In the genomic region with DNA sequence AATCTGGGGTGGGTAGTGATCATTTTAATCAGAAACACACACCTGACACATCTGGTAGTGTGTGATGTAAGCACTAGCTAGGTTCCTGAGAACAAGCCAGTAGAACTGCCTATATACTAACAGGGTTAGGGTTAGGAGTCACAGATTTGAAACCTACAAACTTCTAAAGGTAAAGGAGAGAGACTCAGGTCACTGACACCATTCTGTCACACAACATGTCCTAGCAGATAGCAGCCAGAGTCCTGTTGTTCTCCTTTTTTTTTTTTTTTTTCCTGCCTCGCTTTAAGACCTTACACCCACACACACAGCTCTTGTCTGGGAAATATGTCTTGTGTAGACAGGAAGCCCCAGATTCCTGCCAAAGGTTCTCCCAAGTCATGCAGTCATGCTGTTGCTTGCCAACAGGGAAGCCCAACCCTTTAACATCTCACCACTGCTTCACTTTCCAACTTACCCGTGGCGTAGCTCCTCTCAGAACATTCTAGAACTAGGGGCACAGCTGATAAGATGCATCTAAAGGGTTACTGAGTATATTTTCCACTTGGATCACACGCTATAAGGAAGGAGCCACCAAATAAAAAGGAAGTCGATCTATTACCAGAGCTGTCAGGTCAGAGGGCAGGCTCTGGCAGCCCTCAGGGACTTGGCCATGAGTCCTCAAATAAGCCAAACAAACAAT, we compare ENCODE assay signal across 8 mouse cellular contexts. TPM values are rescaled to one million over a fixed set of nuclear protein-coding genes. Genes with fewer than 3 reads are reported as not detected.
DNase-seq lines count a peak whose midpoint lies in the region; ATAC-seq lines count a peak whose summit lies in the region.
"Had no signal": no experiment of that assay in that cellular context is flagged by ENCODE, and none has a peak within 500 bp of the region (broad histone marks: within the 10 kb centered on the region; RNA-seq: fewer than 3 reads in every experiment).

No protein-coding gene starts in this region.

- no peaks in the 10 kb centered on the region; the same call in 1 of the 2 replicates for H3K36me3 ChIP-seq in heart, embryonic 13.5 days
- H3K36me3 ChIP-seq in lung, embryonic 16.5 days (ENCODE audit: control insufficient read depth, insufficient read depth, low read length), result no peaks in the 10 kb centered on the region
- H3K36me3 ChIP-seq in midbrain, embryonic 16.5 days (ENCODE audit: control insufficient read depth, insufficient read depth, low read length), result no peaks in the 10 kb centered on the region
- no peaks in the 10 kb centered on the region for H3K36me3 ChIP-seq in midbrain, embryonic 13.5 days

- peak; percentile 42; the same call in 1 of the 2 replicates for ATAC-seq in heart, embryonic 13.5 days (ENCODE audit: extremely low read depth, insufficient number of reproducible peaks, low FRiP score, low TSS enrichment)
- peak; percentile 94 for ATAC-seq in lung, embryonic 16.5 days (ENCODE audit: low read depth)
- ATAC-seq in midbrain, embryonic 16.5 days, result no peak
- no peak for ATAC-seq in midbrain, embryonic 13.5 days

- no peak overlapping the region for H3K4me3 ChIP-seq in heart, embryonic 13.5 days
- no peak overlapping the region for H3K4me3 ChIP-seq in lung, embryonic 16.5 days (ENCODE audit: low read length)
- H3K4me3 ChIP-seq in midbrain, embryonic 16.5 days (ENCODE audit: low read depth, low read length), result no peak overlapping the region
- no peak overlapping the region for H3K4me3 ChIP-seq in midbrain, embryonic 13.5 days (replicated peaks)

- peak overlapping the region; percentile 45 for H3K27ac ChIP-seq in heart, embryonic 13.5 days (replicated peaks)
- peak overlapping the region; percentile 61 for H3K27ac ChIP-seq in lung, embryonic 16.5 days (ENCODE audit: low read length)
- no peak overlapping the region for H3K27ac ChIP-seq in midbrain, embryonic 16.5 days (ENCODE audit: low read length)
- H3K27ac ChIP-seq in midbrain, embryonic 13.5 days, result no peak overlapping the region

- peak; percentile 36 for DNase-seq in Muller cell, postnatal 12 days (ENCODE audit: inconsistent ontology term)
- peak; percentile 59 for DNase-seq in adrenal gland, adult 8-10 months
- no peak for DNase-seq in c-Kit-positive CD71-positive TER-119-positive erythroid progenitor cells, embryonic 14.5 days (ENCODE audit: low spot score)

- no peaks in the 10 kb centered on the region for H3K27me3 ChIP-seq in heart, embryonic 13.5 days (replicated peaks)
- no peaks in the 10 kb centered on the region for H3K27me3 ChIP-seq in lung, embryonic 16.5 days (ENCODE audit: control insufficient read depth, insufficient read depth, low read depth, low read length)
- H3K27me3 ChIP-seq in midbrain, embryonic 16.5 days (ENCODE audit: control insufficient read depth, insufficient read depth, low read depth, low read length), result no peaks in the 10 kb centered on the region
- H3K27me3 ChIP-seq in midbrain, embryonic 13.5 days, result no peaks in the 10 kb centered on the region

- 0 out of 2 replicates have a peak overlapping the region, but pooled peaks have one; percentile 4 for H3K4me2 ChIP-seq in heart, embryonic 13.5 days
- peak overlapping the region; percentile 22; the same call in 1 of the 2 replicates for H3K4me2 ChIP-seq in lung, embryonic 16.5 days (ENCODE audit: low read depth, low read length)
- no peak overlapping the region for H3K4me2 ChIP-seq in midbrain, embryonic 16.5 days (ENCODE audit: low read length)
- no peak overlapping the region for H3K4me2 ChIP-seq in midbrain, embryonic 13.5 days (replicated peaks)
- H3K4me2 ChIP-seq: midbrain, embryonic 11.5 days had no signal

- H3K9me3 ChIP-seq in heart, embryonic 13.5 days, result no peaks in the 10 kb centered on the region
- no peaks in the 10 kb centered on the region for H3K9me3 ChIP-seq in lung, embryonic 16.5 days (ENCODE audit: control insufficient read depth, low read length)
- no peaks in the 10 kb centered on the region for H3K9me3 ChIP-seq in midbrain, embryonic 16.5 days (replicated peaks; ENCODE audit: control insufficient read depth, low read length, poor library complexity, severe bottlenecking)
- H3K9me3 ChIP-seq in midbrain, embryonic 13.5 days, result no peaks in the 10 kb centered on the region

- 38% methylated on average over 5 of the region's 5 CpGs for WGBS in heart, embryonic 13.5 days
- 34% methylated on average over 5 of the region's 5 CpGs for WGBS in lung, embryonic 16.5 days
- WGBS in midbrain, embryonic 16.5 days, result 81% methylated on average over 5 of the region's 5 CpGs
- WGBS in midbrain, embryonic 13.5 days, result 79% methylated on average over 5 of the region's 5 CpGs

- peaks cover 23% of the 10 kb centered on the region for H3K4me1 ChIP-seq in heart, embryonic 13.5 days
- peaks cover 7% of the 10 kb centered on the region for H3K4me1 ChIP-seq in lung, embryonic 16.5 days (replicated peaks; ENCODE audit: control insufficient read depth, insufficient read depth, low read length)
- H3K4me1 ChIP-seq in midbrain, embryonic 16.5 days (ENCODE audit: control insufficient read depth, insufficient read depth, low read length), result no peaks in the 10 kb centered on the region
- no peaks in the 10 kb centered on the region for H3K4me1 ChIP-seq in midbrain, embryonic 13.5 days (replicated peaks)

- H3K9ac ChIP-seq in heart, embryonic 13.5 days, result no peak overlapping the region
- peak overlapping the region; percentile 11; the same call in 1 of the 2 replicates for H3K9ac ChIP-seq in lung, embryonic 16.5 days (ENCODE audit: low read length)
- no peak overlapping the region for H3K9ac ChIP-seq in midbrain, embryonic 16.5 days (ENCODE audit: low read depth, low read length)
- H3K9ac ChIP-seq in midbrain, embryonic 13.5 days (replicated peaks), result no peak overlapping the region

RNA-seq across cellular contexts. Expression of a gene that starts 45.8 kb away (rescaled TPM):
- total RNA-seq in adrenal gland, adult 8-10 months (2022), result 10 to 100 TPM in 3 of 4 experiments, 1 to 10 TPM in 1; 8.8 to 17.4 (median 16.7) TPM
- 4.9 and 6.2 TPM in 2 replicates for polyA plus RNA-seq in heart, embryonic 13.5 days (2015; fragmentation: Nextera tagmentation; extraction: Ambion mirVana)
- 10.4 and 12.1 TPM in 2 replicates for polyA plus RNA-seq in lung, embryonic 16.5 days (2015; fragmentation: Nextera tagmentation; extraction: Ambion mirVana)
- polyA plus RNA-seq in midbrain, embryonic 16.5 days (2015; fragmentation: Nextera tagmentation; extraction: Ambion mirVana), result 10.9 and 14.2 TPM in 2 replicates
- polyA plus RNA-seq in midbrain, embryonic 13.5 days (2015; fragmentation: Nextera tagmentation; extraction: Ambion mirVana), result 14.5 and 16.7 TPM in 2 replicates

Comparison
In these comparisons a context has a peak if more than half of its experiments do, and no peak if none do; other contexts are left out.
1. ATAC-seq: peak in heart, embryonic 13.5 days (single experiment) and lung, embryonic 16.5 days (single experiment); none in midbrain, embryonic 16.5 days (single experiment) and midbrain, embryonic 13.5 days (single experiment).
2. H3K27ac ChIP-seq: peak in heart, embryonic 13.5 days (single experiment) and lung, embryonic 16.5 days (single experiment); none in midbrain, embryonic 16.5 days (single experiment) and midbrain, embryonic 13.5 days (single experiment).
3. H3K4me2 ChIP-seq: peak in heart, embryonic 13.5 days (single experiment) and lung, embryonic 16.5 days (single experiment); none in midbrain, embryonic 16.5 days (single experiment) and midbrain, embryonic 13.5 days (single experiment).